10 mouse cellular contexts compared by ENCODE assay signal in genomic region chr2:129514923-129515920, GRCm38 (mm10). TPM values are rescaled to one million over a fixed set of nuclear protein-coding genes. Genes with fewer than 3 reads are reported as not detected.
DNase-seq lines count a peak whose midpoint lies in the region; ATAC-seq and TF ChIP-seq lines count a peak whose summit lies in the region.
"Had no signal": no experiment of that assay in that cellular context is flagged by ENCODE, and none has a peak within 500 bp of the region (broad histone marks: within the 10 kb centered on the region; RNA-seq: fewer than 3 reads in every experiment).

No protein-coding gene starts in this region.

- TF ChIP-seq POLR2A in lung, adult 2 months (IDR thresholded peaks at IDR 0.05; ENCODE audit: borderline replicate concordance, extremely low read depth, low read depth, low read length): no peak

- no peaks in the 10 kb centered on the region for H3K27me3 ChIP-seq in lung, embryonic 14.5 days (ENCODE audit: insufficient read depth, low read length)
- no peaks in the 10 kb centered on the region for H3K27me3 ChIP-seq in liver, embryonic 15.5 days
- no peaks in the 10 kb centered on the region for H3K27me3 ChIP-seq in stomach, embryonic 14.5 days (ENCODE audit: control insufficient read depth, insufficient read depth, low read length)

- H3K4me3 ChIP-seq in lung, embryonic 14.5 days (ENCODE audit: low read depth, low read length): no peak overlapping the region
- H3K4me3 ChIP-seq in lung, adult 2 months (replicated peaks; ENCODE audit: extremely low read depth, low read depth, low read length): no peak overlapping the region
- H3K4me3 ChIP-seq in liver, embryonic 15.5 days (replicated peaks): no peak overlapping the region
- no peak overlapping the region for H3K4me3 ChIP-seq in stomach, embryonic 14.5 days (ENCODE audit: low read depth, low read length)

- no peak overlapping the region for H3K9ac ChIP-seq in lung, embryonic 14.5 days
- H3K9ac ChIP-seq in liver, embryonic 15.5 days: no peak overlapping the region
- H3K9ac ChIP-seq in stomach, embryonic 14.5 days (replicated peaks; ENCODE audit: low read depth, low read length): no peak overlapping the region

- peak; percentile 58; the same call in 1 of the 2 replicates for ATAC-seq in lung, embryonic 14.5 days (ENCODE audit: insufficient read depth)
- peak; percentile 56 for ATAC-seq in liver, embryonic 15.5 days (ENCODE audit: insufficient read depth)
- ATAC-seq in stomach, embryonic 14.5 days (ENCODE audit: insufficient number of reproducible peaks, insufficient read depth, low FRiP score, low read depth): peak; percentile 61; the same call in 1 of the 2 replicates
- ATAC-seq in erythroid progenitor cell, adult 5-6 weeks (replicated peaks; ENCODE audit: low FRiP score, poor library complexity, severe bottlenecking): no peak

- WGBS in lung, embryonic 14.5 days: 46% methylated on average over 16 of the region's 16 CpGs
- WGBS in lung, adult 2 months: 50% methylated on average over 16 of the region's 16 CpGs
- 40% methylated on average over 16 of the region's 16 CpGs for WGBS in liver, embryonic 15.5 days (ENCODE audit: insufficient replicate concordance)
- 53% methylated on average over 16 of the region's 16 CpGs for WGBS in stomach, embryonic 14.5 days

- no peaks in the 10 kb centered on the region for H3K9me3 ChIP-seq in lung, embryonic 14.5 days (ENCODE audit: low read depth, low read length)
- no peaks in the 10 kb centered on the region for H3K9me3 ChIP-seq in liver, embryonic 15.5 days (replicated peaks)
- H3K9me3 ChIP-seq in stomach, embryonic 14.5 days (ENCODE audit: control insufficient read depth, low read depth, low read length): no peaks in the 10 kb centered on the region

- H3K27ac ChIP-seq in lung, embryonic 14.5 days (ENCODE audit: low read depth): peak overlapping the region; percentile 59
- H3K27ac ChIP-seq in liver, embryonic 15.5 days (replicated peaks): peak overlapping the region; percentile 42
- H3K27ac ChIP-seq in stomach, embryonic 14.5 days (ENCODE audit: low read length): peak overlapping the region; percentile 30; the same call in 1 of the 2 replicates

- no peak overlapping the region for H3K4me2 ChIP-seq in lung, embryonic 14.5 days
- no peak overlapping the region for H3K4me2 ChIP-seq in liver, embryonic 15.5 days
- no peak overlapping the region for H3K4me2 ChIP-seq in stomach, embryonic 14.5 days (replicated peaks; ENCODE audit: low read depth, low read length)

- H3K36me3 ChIP-seq in lung, embryonic 14.5 days (ENCODE audit: insufficient read depth): no peaks in the 10 kb centered on the region
- H3K36me3 ChIP-seq in liver, embryonic 15.5 days (replicated peaks): no peaks in the 10 kb centered on the region
- no peaks in the 10 kb centered on the region for H3K36me3 ChIP-seq in stomach, embryonic 14.5 days (ENCODE audit: control insufficient read depth, insufficient read depth, low read length)

- no peaks in the 10 kb centered on the region for H3K4me1 ChIP-seq in lung, embryonic 14.5 days (ENCODE audit: insufficient read depth)
- H3K4me1 ChIP-seq in lung, adult 2 months (ENCODE audit: control insufficient read depth, insufficient read depth, low read length): no peaks in the 10 kb centered on the region
- no peaks in the 10 kb centered on the region for H3K4me1 ChIP-seq in liver, embryonic 15.5 days (replicated peaks)
- H3K4me1 ChIP-seq in stomach, embryonic 14.5 days (ENCODE audit: control insufficient read depth, insufficient read depth, low read length): no peaks in the 10 kb centered on the region

- TF ChIP-seq CTCF in lung, embryonic 14.5 days (IDR thresholded peaks at IDR 0.05; ENCODE audit: low read depth): no peak
- TF ChIP-seq CTCF in lung, adult 2 months (IDR thresholded peaks at IDR 0.05; ENCODE audit: insufficient read depth, low read length): no peak

- peak; percentile 31 to 40 for DNase-seq in cerebellum, postnatal 25 days
- DNase-seq in cerebellum, adult 11 months: no peak
- peak; percentile 56 for DNase-seq in lung, embryonic 14.5 days
- DNase-seq in lung, adult 2 months: no peak
- DNase-seq in left cerebral cortex, adult 18-20 months (ENCODE audit: low spot score in 2 of 2): no peak
- DNase-seq: kidney, postnatal 36 days had no signal

RNA-seq across cellular contexts. Expression of gene F830045P16Rik, which starts 21.2 kb away (rescaled TPM):
- not detected in 2 replicates for polyA plus RNA-seq in lung, embryonic 14.5 days (2014; fragmentation: Nextera tagmentation; extraction: Ambion mirVana)
- polyA plus RNA-seq in lung, adult 2 months (2012; rRNA removed): not detected in 2 replicates
- polyA plus RNA-seq in liver, embryonic 15.5 days (2015; fragmentation: Nextera tagmentation; extraction: Ambion mirVana): not detected in 2 replicates
- not detected in 2 replicates for polyA plus RNA-seq in stomach, embryonic 14.5 days (2014; fragmentation: Nextera tagmentation; extraction: Ambion mirVana)
- not detected in 2 replicates for total RNA-seq in erythroid progenitor cell, adult 5-6 weeks (2015; ENCODE audit: low replicate concordance)
- total RNA-seq in erythroid progenitor cell, adult 5-6 weeks (2017; ENCODE audit: low replicate concordance): not detected in 2 replicates
- 1 to 10 TPM in 1 of 2 experiments, under 1 TPM in 1; 0.86 to 1.2 TPM for total RNA-seq in left cerebral cortex, adult 18-20 months (2021)
- polyA plus RNA-seq: embryonic facial prominence, embryonic 11.5 days had no signal

Comparison
In these comparisons a context has a peak if more than half of its experiments do, and no peak if none do; other contexts are left out.
1. DNase-seq: peak in cerebellum, postnatal 25 days (2 of 2) and lung, embryonic 14.5 days (single experiment); none in cerebellum, adult 11 months (single experiment), lung, adult 2 months (single experiment) and left cerebral cortex, adult 18-20 months (0 of 2).
2. Peak in every context shown above with its lines, with median percentiles within 50 percentile points of each other: H3K27ac ChIP-seq.